Mouse (Mus musculus) gastrocnemius, postnatal 4 days (tissue): ENCODE data around the gene Tbcc. TPM values are rescaled to one million over a fixed set of nuclear protein-coding genes. Genes with fewer than 3 reads are reported as not detected.

Experiments
- DNase-seq, 2 experiments: peaks; one replicate each; pipeline ENCODE4 v3.0.0; 2021 to 2022; ENCODE audit warnings: low spot score in 2 of 2, mixed read lengths in 2 of 2
- total RNA-seq, 2 experiments: library from RNA; stranded (reverse); gene quantifications; 2 replicates each; pipeline ENCODE4 v1.2.3; 2021

The Tbcc gene
- total RNA-seq, 2 experiments from 2014 or later, result 24.7 to 27.0 TPM

DNA sequence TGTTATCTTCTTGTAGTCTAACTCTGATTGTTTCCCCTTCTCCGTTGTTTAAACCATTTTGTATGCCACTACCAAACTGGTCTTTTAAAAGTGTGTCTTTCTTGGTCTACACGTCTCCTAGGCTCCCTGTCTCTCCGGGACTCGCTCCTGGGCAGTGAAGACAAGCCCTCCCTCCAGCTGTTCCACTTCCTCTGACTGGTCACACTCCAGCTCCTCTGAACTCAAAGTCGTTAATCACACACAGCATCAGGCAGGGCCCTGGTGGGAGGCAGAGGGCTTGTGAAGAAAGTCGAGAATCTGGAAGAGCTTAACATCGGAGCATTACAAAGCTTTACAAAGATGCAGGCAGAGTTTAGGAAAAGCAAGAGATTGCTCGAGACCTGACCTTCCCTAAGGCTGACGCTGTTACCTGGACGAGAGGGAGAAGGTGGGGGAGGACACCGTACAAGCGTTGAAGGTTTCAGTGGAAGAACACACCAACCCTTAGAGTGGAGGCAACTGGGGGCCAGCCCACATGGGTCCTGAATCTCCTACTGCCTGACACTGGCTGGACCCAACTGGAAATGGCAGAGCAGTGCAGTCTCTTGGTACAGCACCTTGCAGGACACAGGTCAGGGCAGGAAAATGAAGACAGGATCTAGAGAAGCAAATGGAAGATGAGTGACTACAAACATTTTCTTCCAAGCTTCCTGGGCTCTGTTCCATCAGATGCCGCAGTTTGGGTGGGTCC, 6.9 kb downstream of the Tbcc start:
- DNase-seq, result no peak

DNA sequence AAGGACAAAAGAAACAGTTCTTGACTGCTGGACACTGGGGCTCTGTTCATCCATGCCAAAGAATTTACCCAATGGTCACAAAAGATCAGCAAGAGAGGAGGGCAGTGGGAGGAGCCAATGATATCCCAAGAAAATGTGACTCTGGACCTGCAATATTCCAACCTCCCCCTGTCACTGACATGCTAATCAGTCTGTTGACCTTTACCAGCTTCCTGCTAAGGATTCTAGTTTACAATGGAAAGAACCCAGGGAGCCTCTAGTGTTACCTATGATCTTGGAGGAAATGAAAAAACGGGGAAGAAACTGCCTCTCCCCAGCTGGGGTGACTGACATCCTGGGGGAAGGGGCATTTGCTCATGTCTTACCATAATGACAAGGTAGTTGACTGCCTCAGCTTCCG, 10.5 kb downstream of the Tbcc start:
- DNase-seq, result no peak

DNA sequence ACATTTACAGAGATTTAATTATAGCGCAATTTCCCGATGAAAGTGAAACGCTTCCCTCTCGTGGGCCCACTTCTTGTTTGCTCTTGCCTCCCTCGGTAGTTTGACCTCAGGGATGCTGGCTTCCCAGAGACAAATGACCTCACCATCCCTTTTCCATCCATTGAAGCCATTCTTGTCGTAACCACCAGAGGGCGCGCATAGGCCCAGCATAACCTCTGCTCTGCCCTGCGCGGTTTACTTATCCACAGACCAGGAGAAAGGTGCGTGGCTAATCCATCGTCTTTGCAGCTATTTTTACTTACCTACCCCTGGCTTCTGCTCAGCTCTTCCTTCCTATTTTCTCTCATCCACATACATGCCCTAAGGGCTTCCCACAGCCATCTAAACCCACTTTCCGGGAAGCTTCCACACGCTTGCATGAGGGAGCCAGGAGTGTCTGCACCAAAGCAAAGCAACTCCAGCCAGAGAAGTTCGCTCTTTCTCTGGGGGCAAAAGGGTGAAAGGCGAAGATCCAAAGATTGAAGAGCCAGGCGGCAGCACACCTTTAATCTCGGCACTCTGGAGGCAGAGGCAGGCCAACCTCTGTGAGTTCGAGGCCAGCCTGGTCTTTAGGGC, 13.5 kb downstream of the Tbcc start:
- peak; percentile 51 to 74 for DNase-seq

DNA sequence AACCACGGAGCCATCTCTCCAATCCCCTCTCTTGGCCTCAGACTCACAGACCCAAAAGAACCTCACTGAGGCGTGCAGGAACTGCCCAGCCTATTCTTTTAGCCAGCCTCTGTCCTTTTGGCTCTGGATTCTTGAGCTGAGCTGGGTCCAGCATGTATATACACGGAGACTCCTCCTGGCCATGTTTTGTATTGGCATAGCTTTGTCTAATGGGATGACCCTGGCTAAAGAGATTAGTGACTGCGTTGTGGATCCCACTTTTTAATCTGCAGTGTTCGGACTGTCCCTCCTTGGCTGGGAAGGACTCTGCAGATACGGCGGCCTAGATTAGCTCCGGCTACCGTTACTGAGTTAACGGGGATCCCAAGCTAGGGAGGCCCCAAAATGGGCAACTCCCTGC, 19.7 kb downstream of the Tbcc start, which contains the start of gene Prph2:
Gene Prph2 (plus strand): TSS at position 274 of the 400 bp plus-strand sequence.
- no peak for DNase-seq

DNA sequence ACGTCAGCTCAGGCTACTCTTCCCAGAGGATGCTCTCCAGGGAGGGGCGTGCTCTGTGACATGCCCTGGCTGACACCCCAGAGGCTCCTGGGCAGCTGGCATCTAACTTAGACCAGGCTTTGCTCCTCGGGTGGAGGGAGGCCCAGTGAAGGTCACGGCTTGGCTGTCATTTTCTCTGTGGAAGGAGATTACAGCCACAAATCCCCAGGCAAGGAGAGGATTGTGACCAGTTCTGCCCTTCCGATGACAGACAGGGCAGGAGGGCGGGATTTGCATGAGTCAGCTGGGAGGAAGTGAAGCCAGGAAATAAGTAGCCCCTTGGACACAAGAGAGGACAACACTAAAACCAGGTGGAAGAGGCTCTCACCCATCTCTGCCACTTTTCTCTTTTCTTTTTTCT, 21.8 kb downstream of the Tbcc start:
- DNase-seq, result no peak

DNA sequence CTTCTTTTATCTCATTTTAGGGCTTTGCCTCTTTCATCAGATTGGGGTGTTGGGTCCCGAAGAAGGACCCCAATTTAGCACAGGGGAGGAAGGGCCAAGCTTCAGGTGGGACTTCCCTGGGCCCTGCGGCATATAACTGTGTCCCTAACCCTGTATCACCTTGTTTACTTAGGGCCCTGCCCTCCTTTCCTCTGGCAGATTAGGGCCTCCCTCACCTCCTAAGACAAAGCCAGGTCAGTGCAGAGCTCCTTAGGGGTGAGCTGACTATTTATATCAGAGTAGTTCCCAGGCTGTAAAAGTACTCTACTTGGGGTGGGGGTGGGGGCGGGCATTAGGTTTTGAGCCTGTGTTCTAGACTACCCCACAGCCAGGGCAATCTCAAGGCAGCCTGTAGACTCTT, 24.6 kb downstream of the Tbcc start:
- no peak for DNase-seq

DNA sequence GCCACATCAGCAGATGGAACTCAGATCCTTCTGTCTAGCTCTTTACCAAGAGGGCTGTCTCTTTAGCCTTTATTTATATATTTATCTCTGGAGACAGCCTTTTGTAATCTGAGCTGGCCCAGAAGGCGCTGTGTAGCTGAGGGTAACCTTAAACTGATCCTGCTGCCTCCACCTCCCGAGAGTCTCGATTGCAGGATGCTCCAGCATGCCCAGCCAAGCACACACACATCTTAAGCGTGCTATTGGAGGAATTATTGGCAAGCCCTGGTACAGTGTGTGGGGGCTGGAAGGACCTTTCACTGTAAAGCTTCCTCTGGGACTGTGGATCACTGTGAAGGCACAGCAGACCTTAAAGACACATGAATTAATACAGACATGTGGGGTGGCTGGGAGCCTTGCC, 28.5 kb downstream of the Tbcc start:
- no peak for DNase-seq

DNA sequence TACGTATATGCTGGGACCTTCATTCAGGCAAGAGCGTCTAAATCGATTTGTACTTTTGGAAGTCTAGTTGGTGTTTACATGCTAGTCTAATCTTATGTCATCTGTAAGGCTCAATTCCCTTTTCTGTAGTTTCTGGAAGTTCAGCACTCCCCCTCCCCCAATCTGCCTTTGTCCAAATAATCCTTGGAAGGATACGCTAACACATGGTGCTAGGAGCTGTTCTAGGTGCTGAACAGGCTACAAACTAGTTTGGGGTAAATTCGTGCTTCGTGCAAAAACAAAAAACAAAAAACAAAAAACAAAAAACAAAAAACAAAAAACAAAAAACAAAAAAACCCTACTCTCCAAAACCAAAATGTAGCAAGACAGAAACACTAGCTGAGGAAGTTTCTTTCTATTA, 30.4 kb downstream of the Tbcc start:
- no peak for DNase-seq

DNA sequence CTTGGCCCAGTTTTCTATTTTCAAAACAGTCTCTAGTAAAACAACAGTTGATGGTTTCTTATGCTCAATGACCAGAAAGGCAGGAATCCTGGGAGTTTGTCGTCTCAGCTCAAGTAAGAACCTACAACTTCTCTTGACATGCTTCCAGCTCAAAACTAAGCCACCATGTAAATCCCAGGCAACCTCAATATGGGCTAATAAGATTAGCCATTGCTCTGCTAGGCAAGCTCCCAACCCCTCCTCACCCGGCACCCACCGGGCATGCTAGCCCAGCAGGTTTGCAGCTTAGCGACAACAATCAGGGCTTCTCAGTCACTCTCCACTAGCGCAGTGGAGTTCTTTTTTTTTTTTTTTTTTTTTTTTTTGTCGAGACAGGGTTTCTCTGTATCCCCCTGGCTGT, 35.7 kb downstream of the Tbcc start:
- no peak for DNase-seq

DNA sequence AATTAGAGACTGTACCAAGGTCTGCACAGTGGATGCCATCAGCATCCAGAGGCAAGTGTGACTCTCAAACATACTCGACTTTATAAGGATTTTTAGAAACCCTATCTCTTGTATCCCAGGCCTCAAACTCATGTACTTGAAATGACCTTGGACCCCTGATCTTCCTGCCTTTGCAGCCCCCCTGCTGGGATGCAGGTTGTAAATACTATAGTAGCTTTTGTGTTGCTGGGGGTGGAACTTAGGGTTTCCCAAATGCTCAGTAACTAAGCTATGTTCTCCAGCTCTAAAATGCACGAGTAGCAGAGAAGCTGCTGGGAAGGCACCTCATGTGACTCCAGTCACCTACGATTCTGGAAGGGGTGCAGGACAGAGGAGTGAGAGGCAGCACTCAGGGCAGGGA, 36.5 kb downstream of the Tbcc start:
- DNase-seq, result no peak

DNA sequence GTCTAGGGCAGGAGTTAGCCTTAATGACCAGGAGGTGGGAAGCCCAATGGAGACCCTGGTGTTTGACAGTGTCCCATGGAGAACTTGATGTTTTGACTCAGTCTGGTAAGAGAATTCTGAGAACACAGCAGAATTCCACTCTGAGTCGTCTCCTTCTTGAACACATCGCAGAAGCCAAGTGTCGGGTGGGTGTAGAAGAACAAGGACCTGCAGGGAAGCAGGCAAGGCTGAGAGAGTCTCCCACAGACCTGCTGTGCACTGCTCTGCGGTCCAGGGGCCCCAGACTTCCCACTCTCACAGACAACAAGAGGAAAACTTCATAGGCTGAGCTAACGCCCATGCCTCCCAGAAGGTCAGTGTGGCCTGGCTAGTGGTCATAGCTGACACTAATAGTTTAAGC, 37.3 kb downstream of the Tbcc start:
- no peak for DNase-seq

DNA sequence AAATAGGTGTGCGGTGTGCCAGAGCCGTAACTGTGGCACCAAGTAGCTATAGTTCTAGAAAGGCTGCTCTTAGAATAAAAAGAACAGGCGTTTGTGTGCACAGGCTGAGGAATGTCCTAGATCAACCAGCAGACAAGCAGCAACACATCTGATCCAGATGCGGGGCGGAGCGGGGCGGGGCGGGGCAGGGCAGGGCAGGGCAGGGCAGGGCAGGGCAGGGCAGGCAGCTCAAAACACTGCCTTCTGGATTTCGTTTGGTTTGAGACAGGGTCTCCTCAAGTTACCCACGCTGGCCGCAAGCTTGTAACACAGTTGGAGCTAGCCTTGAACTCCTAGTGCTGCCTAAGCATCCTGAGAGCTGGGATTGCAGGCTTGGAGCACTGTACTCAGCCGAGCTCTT, 38.8 kb downstream of the Tbcc start:
- no peak for DNase-seq

DNA sequence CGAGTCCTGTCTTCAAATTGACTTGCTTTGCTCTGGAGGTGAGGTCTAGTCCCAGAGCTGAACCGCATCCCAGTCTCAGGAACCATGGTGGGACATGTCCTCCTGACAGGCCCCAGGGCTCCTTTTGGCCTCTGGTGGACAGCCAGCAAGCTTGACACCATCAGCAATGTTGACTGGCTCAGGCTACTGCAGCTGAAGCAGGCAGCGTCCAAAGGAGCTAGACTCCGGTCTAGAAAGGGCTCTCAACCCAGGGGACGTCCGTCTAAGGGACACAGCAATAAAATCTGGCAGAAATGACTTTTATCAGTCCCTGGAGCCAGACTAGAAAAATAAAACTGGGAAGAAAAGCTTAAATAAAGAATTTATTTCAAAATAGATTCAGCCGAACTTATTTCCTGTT, 39.4 kb downstream of the Tbcc start:
- DNase-seq, result no peak

DNA sequence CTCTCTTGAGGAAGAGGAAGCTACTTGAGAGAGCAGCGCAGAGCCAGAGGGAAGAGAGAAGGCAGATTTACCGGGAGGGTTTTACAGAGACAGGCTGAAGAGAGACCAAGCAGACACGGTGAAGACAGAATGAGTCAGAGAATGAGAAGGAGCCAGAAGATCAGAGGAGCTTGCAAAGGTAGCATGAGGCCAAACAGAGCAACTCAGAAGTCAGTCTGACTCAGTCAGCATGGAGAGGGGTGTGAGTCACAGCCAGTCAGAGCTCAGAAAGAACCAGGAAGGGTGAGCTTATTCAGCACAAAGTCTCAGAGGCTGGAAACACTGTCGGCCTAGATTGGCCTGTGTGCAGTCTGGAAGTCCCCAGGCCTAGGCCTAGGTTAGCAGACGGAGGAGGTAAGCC, 42.5 kb downstream of the Tbcc start:
- DNase-seq, result no peak

DNA sequence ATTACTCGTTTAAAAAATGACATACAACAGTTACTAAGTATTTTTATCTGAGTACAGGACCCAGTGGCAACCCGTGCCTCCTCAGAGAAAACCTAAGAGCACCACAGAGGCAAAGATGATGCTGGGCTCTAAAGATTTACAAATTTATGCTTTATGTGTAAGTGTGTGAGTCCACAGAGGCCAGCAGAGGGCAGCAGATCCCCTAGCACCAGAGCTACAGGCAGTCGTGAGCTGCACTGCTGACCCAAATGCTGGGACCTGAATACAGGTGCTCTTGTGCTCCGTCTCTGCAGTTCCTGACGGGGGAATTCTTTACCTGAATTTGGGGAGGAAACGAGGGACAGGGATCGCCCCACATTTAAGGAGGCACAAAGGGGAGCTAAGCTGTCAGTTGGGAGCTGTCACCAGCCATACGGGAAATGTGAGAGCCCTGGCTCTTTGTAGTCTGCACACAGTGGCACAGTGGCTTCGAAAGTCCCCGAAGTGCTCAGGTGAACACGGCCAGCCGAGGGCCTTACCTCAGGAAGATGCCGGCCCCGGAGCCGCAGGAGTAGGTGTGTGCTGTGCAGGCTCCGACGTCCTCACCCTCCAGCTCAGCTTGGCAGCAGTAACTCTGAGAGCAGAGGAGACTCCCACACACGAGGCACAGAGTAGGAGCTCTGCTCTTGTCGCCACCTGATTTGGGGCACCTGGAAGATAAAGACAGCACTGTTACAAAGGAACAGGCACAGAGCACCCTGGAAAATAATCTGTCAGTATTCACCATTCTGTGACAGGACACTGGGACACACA, 43.3 kb downstream of the Tbcc start:
- peak in 1 of 2 experiments; percentile 53 for DNase-seq

DNA sequence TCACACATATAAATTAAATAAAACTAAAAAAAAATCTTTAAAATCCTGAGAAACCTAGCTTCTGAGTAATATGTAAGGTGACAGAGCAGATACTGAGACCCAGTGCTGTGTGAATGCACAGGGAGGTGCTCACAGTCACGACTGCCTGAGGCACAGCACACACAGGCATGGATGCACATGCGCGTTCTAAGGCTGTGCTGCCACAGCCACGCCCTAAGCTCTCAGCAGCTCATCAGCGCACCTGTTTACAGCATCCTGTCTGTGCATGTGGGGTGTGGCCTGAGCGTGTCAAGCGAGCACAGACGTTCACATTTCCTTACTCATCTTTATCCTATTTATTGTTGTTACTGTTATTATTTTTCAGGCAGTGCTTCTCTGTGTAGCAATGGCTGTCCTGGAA, 50.0 kb downstream of the Tbcc start:
- no peak for DNase-seq

Other genes starting within 250 kb of the Tbcc start
- 10 to 100 TPM; 21.6 to 24.1 TPM for gene Klc4, start 244.7 kb upstream of the Tbcc start, total RNA-seq
- gene Mrpl2, start 244.5 kb upstream of the Tbcc start, total RNA-seq, result 100 to 1,000 TPM; 104 to 107 TPM
- 100 to 1,000 TPM; 100 to 101 TPM for gene Cul7, start 240.3 kb upstream of the Tbcc start, total RNA-seq
- gene Rrp36, start 216.3 kb upstream of the Tbcc start, total RNA-seq, result 10 to 100 TPM; 17.9 to 21.6 TPM
- 10 to 100 TPM; 72.3 to 75.8 TPM for gene Mea1, start 211.9 kb upstream of the Tbcc start, total RNA-seq
- gene Klhdc3, start 209.8 kb upstream of the Tbcc start, total RNA-seq, result 100 to 1,000 TPM; 191 to 192 TPM
- gene Ppp2r5d, start 185.6 kb upstream of the Tbcc start, total RNA-seq, result 10 to 100 TPM; 55.4 to 58.1 TPM
- gene Pex6, start 179.2 kb upstream of the Tbcc start, total RNA-seq, result 10 to 100 TPM; 17.6 to 19.6 TPM
- gene Gnmt, start 161.5 kb upstream of the Tbcc start, total RNA-seq, result under 1 TPM; 0.44 to 0.52 TPM
- gene Cnpy3, start 138.5 kb upstream of the Tbcc start, total RNA-seq, result 10 to 100 TPM; 26.4 to 27.8 TPM
- gene Ptcra, start 127.0 kb upstream of the Tbcc start, total RNA-seq, result not detected
- 10 to 100 TPM; 34.7 to 43.2 TPM for gene 2310039H08Rik, start 118.0 kb upstream of the Tbcc start, total RNA-seq
- gene Rpl7l1, start 108.0 kb upstream of the Tbcc start, total RNA-seq, result 10 to 100 TPM; 71.1 to 76.2 TPM
- gene Bicral, start 32.2 kb upstream of the Tbcc start, total RNA-seq, result 10 to 100 TPM; 17.0 to 17.6 TPM
- not detected for gene Prph2, start 19.8 kb downstream of the Tbcc start, total RNA-seq
- 10 to 100 TPM; 37.7 to 44.1 TPM for gene Ubr2, start 119.9 kb downstream of the Tbcc start, total RNA-seq